Mouse (Mus musculus) adrenal gland, adult 2 months (tissue): Measurements from ENCODE around the gene Sec31b. TPM values are rescaled to one million over a fixed set of nuclear protein-coding genes. Genes with fewer than 3 reads are reported as not detected.
A peak's percentile ranks its signal among the peaks of the same experiment; 100 is the strongest.

Source experiments
- DNase-seq: peaks from one replicate; pipeline ENCODE4 v3.0.0; 2021
- polyA plus RNA-seq: library from polyadenylated mRNA; depleted of rRNA; stranded (reverse); fragments of >200 nt; gene quantifications from 2 replicates; pipeline ENCODE4 v1.2.3, GENCODE M21; 2012
- total RNA-seq, 2 experiments: library from RNA; stranded (reverse); gene quantifications; 2 replicates each; pipeline ENCODE4 v1.2.3; 2021

Gene Sec31b
- total and polyA plus RNA-seq, 3 experiments = 3.4 to 12.8 (median 4.8) TPM

- no peak for DNase-seq
Measured at GRCm38 (mm10) chr19:44530018-44530417, 15.6 kb downstream of the Sec31b start.

DNA sequence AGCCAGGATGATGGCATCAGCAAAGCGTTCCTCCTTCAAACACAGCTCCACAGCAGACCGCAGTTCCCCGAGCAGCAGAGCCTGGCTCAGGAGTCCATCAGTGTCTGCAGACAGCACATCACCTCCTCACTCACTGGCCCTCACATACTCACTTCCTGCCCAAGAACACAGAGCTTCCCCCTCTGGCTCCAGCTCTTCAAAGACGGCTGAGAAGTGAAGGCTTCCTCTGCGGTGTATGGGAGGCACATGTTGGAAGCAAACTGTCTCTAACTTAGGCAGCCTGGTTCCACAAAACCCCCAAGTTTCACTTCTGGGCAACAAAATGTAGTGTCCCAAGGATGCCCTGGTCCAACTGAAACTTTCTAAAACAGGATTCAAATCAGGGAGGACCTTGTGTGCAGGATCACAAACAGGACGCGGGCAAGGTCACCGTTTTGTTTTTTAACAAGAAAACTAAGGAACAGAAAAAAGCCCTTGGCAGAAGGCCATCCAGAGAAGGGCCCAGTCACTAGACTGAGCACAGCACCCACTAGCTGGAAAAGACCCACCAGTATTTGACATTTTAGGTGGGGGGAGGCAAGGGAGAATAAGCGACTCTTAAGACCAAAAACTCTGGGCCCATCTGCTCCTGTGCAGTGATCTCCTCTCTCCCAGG is 20.0 kb downstream of the Sec31b start:
- peak; percentile 53 for DNase-seq

DNA sequence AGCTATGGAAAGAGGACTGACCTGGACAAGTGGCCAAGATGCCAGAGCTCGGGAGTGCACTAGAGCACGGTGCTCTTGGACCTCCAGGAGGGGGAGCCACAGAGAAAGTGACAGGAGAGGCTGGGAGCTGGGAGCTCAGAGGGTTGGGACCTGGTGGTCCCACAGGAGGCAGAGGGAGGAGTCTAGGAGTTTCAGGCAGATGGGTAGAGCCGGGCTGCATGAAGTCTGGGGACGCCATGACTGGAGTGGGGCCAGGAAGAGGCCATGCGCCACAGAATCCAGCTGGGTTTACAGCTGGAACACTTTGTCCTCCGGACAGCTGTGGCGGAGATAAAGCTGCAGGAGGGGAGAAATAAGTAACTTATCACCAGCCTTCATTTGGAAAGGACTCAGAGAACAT is 26.5 kb downstream of the Sec31b start:
- no peak for DNase-seq

DNA sequence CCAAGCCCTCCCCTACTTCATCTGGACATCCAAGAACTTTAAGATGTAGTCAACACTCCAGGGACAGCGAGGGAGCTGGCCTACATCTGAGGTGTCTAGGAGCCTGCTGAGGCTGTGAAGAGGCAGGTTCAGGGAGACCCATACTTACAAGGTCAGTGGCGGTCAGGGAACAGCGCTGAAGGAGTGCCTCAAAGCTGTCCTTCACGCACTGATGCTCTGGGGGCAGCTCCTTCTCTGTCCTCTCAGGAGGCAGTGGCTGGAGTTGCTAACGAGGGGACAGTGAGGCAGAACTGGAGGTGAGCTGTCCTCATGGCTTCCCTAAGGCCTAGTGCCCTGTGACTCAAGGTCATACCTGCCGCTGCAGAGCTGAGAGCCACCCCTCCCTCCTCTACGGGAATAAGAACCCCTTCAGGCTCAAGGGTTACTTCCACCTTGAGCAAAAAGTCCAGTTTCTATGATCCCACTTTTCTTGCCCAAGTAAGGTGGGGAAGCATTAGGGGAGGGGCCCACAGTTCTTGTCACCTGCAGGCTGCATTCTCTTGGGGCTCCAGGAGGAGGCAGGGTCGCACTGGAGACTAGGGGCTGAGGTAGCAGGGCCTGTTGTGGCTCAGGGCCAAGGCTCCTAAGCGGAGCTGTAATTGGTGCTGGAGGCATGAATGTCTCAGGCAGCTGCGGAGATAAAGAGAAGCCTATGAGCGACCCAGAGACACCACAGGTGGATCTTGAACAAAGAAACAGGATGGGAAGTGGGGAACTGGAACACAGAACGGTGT is 27.5 kb downstream of the Sec31b start:
- no peak for DNase-seq

DNA sequence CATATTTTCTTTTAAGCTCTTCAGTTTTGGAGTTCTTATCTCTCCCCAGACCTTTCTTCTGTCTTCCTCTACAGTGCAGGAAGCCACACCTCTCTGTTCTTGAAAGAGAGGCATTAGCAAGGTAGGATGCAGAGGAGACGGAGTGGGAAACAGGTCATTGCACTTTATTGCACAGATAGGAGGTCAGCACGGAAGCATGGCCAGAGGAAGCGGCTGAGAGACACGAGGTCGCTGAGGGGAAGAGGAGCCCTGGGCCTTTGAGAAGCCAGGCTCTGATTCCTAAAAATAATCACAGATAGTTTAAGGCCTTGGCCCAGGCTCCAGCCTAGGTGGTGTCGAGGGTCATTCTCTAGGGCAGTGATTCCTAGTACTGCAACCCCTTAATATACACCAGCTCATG is 29.9 kb downstream of the Sec31b start:
- no peak for DNase-seq

DNA sequence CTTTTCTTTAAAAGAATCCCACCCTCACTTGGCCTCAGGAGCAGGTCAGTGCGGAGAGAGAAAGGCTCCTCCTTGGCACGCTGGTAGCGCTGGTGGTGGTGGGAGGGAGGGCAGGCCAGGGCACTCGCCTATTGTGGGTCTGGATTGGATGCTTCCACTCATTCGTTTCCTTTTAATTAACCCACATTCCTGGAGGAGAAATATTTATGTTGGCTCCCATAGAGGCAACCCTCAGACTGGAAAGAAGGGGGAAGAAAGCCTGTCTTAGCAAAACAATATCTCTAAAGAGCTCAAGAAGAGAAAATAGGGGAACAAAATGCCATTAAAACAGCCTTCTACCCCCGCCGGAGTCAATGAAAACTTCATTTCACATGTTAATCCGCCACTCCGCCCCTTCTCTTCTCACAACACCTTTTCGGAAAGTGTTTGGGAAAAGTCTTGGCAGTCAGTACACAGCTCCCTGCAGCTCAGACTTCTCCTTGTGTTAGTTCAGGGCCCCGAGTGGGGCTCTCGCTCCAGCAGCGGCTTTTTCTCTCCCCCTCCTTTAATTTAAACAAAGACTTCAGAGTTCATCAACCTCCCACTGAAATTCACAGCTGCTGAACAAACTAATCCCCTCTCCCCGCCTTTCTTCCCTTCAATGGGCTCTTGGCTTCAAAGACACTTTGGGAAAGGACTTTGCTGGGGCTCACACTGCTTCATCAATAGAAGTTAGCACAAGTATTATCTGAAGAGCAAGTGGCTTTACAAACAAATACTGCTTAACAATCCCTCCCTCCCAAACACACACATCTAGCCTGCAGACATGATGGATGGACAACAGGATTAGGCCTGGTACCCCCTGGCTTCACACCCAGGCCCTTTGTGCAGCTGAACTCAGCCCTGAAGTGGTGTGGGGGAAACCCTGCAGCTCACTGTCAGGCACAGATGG is 30.9 kb downstream of the Sec31b start:
- no peak for DNase-seq

DNA sequence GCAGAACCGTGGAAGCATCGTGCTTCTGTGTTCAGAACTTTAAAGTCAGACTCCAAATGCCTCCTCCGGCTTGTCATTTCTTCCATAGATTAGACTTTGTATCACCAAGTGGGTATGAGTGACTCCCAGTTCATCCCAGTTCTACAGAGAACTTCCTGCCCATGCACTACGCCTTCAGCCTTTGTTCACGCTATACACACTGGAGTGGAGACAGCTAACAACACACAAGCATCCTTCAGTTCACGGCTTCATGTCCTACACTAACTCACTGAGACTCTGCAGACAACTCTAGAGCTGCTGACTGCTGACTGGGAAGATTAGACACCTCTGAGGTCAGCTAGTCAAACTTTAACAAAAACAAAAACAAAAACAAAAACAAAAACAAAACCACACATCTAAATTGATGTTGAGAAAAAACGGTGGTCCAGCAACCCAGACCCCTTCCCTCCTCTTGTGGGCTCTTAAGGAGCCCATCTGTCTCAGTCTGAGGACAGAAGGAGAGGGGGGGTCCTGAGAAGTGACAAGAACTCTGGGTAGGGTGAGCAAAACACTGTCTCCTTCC is 31.7 kb downstream of the Sec31b start:
- no peak for DNase-seq

DNA sequence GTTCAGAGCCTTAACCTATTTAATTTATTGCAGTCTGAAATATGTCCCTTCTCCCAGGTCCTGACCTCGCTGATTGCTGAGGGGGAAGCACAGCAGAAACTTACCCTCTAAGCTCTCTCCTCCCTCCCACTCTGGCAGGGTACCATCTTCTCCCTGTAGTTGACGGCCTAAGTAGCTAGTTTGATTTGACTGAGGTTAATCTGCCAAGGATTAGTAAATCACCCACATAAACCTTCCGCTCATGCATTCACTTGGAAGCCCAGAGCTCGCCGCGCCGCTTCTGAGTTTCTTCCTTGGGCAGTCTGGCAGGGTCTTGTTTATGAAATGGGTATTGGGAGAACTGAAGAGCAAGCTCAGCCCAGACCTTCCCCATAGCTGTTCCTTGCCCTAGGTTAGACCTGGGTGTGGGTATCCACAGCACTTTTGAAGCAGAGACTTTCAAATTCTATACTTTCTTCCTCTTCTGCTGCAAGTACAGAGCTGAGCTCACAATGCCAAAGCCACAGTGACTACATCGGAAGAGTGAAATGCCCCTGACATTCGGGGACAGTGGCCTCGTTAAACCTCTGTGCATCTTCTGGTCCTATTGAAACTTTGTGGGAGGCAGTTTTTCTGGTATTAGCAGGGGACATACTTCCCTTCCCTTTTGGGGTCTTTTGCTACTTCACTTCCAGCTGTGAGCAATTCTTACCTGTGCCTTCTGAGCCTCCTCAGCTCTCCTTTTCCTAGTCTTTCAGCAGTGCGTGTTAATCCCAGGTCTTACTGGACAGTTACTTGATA is 32.4 kb downstream of the Sec31b start:
- peak; percentile 47 for DNase-seq

DNA sequence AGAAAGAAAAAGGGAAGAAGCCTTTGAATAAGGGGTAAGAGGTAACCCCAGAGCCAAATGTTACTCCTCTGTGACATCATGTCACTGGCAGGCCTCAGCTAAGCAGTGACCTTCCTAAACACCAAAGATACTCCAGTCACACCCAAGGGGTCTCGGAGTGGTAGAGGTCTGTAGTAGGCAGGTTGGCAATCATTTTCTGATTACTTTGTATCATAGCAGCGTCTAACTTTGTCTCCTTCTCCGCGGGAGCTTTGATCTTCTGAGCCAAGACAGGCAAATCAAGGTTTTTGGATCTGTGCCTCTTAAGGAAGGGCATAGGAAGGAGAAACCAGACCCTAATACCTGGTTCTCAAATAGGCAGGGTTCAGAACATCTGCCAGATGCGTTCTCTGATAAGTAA is 33.1 kb downstream of the Sec31b start:
- DNase-seq = peak; percentile 25

- peak; percentile 78 for DNase-seq
Measured at GRCm38 (mm10) chr19:44511451-44512231, 34.0 kb downstream of the Sec31b start.

- no peak for DNase-seq
Measured at GRCm38 (mm10) chr19:44510534-44511175, 35.0 kb downstream of the Sec31b start.

- no peak for DNase-seq
Measured at GRCm38 (mm10) chr19:44502741-44503140, 42.9 kb downstream of the Sec31b start.

GRCm38 (mm10) chr19:44501925-44502324 is 43.7 kb downstream of the Sec31b start:
- no peak for DNase-seq

DNA sequence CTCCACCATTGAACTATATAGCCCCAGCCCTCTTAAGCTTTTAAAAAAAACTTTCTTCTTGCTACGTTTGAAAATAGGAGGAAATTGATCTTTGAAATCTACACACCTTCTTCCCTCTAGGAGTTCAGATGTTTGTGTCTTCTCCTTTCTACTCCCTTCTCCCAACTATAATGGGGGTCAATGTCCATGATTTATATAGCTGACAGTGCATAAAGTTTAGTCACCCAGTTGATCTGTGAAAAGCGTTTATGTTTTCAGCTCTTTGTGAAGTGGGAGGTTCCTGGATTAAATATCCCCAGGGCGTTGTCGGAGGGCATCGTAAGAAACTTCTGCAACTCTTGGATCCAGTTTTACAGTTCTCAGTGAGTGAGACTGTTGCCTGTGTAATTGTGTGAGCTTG is 45.4 kb downstream of the Sec31b start:
- no peak for DNase-seq

- DNase-seq = no peak
Measured at GRCm38 (mm10) chr19:44498936-44499335, 46.7 kb downstream of the Sec31b start.

DNA sequence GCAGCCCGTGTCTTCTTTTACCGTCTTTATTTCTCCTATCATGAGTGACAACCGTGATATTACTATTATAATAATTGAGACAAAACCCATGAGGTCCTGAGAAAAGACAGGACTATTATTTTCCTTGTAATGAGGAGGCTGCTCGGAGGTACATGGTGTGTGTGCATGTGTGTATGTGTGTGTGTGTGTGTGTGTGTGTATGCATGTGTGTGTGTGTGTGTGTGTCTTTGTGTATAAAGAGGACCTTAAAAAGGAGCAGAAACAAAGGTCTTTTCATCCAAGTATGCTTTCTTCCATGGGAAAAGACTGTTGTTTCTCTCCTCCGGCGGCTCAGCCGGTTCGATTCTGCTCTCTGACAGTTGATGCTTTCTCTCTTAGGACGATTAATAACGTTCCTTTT is 48.7 kb downstream of the Sec31b start:
- no peak for DNase-seq

- DNase-seq = no peak
Measured at GRCm38 (mm10) chr19:44496511-44496910, 49.2 kb downstream of the Sec31b start.

- no peak for DNase-seq
Measured at GRCm38 (mm10) chr19:44493128-44493527, 52.5 kb downstream of the Sec31b start, which contains the start of gene Wnt8b. Wnt8b (plus strand) TSS chr19:44493472.

GRCm38 (mm10) chr19:44487266-44487665 is 58.4 kb downstream of the Sec31b start:
- peak; percentile 75 for DNase-seq

DNA sequence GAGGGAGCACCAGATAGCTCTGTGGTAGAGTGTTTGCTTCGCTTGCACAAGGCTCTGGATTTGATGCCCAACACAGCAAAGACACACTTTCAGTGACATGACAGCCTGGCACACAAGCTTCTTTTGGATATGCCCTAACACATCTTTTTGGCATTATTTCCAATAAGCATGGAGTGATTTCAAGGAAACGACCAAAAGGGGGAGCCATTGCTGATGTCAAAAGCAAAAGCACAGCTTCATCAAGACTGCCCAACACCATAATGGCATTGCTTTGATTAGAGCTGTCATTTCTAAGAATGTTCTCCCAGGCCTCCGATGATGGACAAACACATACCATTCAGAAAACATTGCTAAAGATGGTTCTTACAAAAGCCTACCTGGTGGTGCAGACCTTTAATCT is 69.1 kb downstream of the Sec31b start:
- DNase-seq = no peak
